Mouse (Mus musculus): Measurements from ENCODE around the gene Heatr4.

Heatr4 gene

DNA sequence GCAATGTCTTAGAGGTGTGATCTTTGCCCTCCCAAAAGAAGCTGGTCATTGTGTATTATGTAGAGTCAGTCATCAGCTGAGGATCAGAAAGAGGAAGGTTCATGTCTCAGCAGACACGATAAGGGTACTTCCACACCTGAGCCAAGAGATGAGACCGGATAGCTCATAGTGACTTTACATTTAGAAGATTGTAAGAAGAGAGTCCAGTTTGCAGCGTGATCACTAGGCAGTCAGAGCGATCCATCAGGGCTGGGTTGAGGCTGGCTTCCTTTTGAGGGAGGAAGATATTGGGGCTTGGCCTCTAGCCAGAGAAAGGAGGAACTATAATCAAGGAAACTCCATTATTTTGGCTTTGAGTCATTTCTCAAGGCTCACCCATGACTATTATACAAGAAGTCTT, 56.9 kb downstream of the Heatr4 start:
- DNase-seq, result no peak

DNA sequence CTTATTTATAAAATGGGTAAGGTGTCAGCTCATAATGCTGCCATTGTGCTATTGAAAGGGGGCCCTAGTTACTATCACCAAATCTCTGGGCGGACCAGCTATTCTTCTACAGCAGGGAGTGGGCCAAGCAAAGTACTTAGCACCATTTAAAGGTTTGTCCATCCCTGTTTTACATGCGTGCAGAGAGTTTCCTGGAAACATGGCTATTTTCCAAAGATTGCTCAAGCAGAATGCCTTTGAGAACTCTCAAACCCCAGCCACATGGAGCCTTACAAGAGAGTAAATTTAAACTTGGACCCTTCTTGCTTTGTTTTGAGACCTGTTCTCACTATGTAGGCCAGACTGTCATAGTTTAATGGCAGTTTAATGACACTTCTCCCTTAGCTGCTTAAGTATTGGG, 58.6 kb downstream of the Heatr4 start:
- no peak for DNase-seq

DNA sequence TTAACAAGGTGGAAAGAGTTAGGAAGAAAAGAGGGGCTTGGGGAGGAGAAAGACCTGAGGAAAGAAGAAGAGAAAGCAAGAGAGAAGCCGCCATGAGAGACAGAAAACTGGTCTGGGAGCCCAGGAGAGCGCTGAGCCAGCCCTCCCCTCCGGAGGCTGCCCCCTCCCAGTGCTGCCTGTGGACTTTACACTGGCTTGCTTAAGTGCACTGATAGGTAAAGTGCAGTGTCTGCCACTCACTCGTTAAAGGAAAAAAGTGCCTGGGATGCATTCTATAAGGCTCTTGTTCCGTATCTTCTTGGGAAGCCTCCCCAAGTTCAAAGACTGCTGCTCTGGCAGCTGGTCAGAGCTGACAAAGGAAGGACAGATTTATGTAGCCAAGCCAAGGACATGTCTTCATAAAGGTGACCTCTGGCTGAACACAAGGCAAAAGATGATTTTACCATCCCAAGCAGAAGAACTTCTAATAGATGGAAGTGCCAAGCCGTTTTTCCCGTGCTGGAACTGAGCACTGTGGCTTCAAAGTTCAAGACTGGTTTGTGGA, 59.4 kb downstream of the Heatr4 start:
- DNase-seq, result no peak

GRCm38 (mm10) chr12:83924332-83924731, 60.3 kb downstream of the Heatr4 start:
- DNase-seq, result no peak

DNA sequence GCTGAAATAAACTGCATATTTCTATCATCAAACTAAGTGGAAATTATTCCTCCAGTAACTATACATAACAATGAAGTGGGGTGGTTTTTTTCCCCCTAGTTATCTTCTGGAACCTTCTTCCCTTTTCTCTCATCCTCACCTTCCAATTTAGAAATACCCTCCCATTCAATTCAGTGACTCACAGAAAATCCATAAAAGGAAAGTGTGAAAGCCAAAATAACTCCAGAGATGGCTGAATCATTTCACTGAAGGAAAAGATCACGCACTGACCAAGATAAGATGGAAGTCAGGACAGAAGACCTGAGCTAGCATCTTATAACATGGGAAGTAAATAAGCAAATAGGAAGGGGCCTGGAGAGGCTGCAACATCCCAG, 61.2 kb downstream of the Heatr4 start:
- no peak for DNase-seq

DNA sequence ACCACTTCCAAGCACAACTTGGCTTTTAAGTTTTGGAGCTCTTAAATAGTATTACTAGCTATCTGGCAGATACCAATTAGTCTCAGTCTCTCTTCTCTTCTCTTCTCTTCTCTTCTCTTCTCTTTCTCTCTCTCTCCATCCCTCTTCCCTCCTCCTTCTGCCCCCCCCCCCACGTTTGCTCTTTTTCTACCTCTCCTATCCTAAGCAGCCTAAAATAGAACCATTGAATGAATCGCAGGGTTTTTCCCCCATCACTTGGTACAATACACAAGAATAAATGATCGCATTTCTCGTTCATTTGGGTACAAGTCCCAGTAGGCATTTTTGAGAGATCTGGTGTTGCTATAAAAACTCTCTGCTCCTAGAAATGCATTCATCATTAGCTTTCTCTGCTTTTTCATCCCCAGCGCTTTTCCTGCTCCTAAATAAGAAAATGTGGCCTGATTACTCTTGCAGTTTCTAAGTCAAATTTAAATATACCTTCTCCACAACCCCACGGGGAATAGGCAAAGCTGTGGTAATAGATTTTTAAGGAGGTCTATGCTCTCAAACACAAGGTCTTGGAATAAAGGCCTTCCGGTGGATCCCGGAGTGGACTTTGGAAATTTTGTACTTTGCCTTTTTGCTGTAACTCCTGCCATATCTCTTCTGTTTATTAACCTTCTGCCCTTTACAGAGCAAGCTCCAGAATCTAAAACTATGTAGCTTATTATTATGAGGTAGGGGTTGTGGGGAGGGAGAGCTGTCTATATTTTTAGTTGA, 61.7 kb downstream of the Heatr4 start:
- no peak for DNase-seq

GRCm38 (mm10) chr12:83921535-83922381, 62.9 kb downstream of the Heatr4 start, which contains the start of gene Numb:
Gene Numb (minus strand): TSS chr12:83921934.
- DNase-seq, result peak; percentile 99

DNA sequence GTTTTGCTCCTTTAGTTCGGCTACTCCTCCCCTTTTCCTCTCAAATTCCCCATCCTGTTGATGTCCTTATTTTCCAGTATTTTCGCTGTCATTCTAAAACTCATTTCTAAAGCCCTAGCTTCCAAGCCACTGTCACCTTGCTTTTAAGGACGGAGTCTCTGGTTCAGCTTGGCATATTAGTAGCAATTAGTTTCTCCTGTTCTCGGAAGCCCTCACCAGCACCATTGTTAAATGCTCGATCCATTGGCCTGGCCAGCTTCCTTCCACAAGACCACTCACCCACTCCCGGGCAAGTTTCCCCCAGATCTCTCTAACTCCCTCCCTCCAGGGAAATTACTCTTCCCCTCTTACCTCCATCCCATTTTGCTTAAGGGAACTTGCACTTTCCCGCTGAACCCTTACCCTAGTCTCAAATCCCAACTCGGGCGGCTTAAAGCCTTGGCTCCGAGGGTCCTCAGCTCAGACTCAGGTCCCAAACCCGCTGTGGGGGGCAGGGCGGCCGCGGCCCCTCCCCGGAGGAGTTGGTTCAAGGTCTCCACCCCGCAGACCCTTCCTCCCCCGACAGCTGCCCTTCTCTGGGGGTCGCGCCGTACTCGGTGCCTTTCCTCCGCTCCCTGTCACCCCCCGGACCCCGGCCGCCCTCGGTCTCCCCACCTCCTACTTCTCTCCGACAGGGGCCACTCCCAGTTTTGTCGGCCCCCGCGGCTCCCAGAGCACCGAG, 63.8 kb downstream of the Heatr4 start:
- no peak for DNase-seq

GRCm38 (mm10) chr12:83916884-83917283, 67.8 kb downstream of the Heatr4 start:
- DNase-seq, result no peak

DNA sequence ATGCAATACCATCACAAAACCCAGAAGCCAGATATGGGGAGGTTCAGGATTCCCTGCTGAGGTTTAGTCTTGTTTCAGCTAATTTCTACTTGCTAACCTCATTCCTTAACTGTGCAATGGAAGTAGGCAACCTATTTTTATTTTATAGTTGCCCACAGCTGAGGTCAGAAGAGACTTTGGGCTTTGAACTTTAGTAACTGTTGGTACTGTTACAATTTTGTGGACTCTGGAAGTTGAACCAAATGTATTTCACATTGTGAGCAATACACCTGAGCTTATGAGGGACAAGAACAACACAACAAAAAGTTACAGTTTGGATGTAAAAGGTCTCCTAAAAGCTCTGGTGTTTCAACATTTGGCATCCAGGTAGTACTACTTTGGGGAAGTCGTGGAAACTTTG, 69.9 kb downstream of the Heatr4 start:
- no peak for DNase-seq

GRCm38 (mm10) chr12:83914202-83914740, 70.4 kb downstream of the Heatr4 start:
- DNase-seq, result no peak

GRCm38 (mm10) chr12:83910451-83910850, 74.2 kb downstream of the Heatr4 start:
- no peak for DNase-seq

Measured in right cerebral cortex, postnatal 25 days (tissue).